Mouse (Mus musculus) testis, adult 2 months (tissue): ENCODE measurements around the gene Hacl1. TPM values are rescaled to one million over a fixed set of nuclear protein-coding genes. Genes with fewer than 3 reads are reported as not detected.

ENCODE experiments used
- H3K27ac ChIP-seq: fragments of 200-500 bp; 2 replicates; pipeline ENCODE4 v1.5.1; 2012; ENCODE audit warnings: low read depth, low read length; ENCODE audit not compliant: control insufficient read depth, insufficient read depth
- H3K27me3 ChIP-seq: fragments of 200-500 bp; 2 replicates; pipeline ENCODE4 v1.6.1; 2012; ENCODE audit warnings: mild to moderate bottlenecking, low read length, moderate library complexity; ENCODE audit not compliant: control insufficient read depth, insufficient read depth
- H3K36me3 ChIP-seq: fragments of 200-500 bp; 2 replicates; pipeline ENCODE4 v1.6.1; 2012; ENCODE audit warnings: mild to moderate bottlenecking, low read length; ENCODE audit not compliant: control insufficient read depth, insufficient read depth
- H3K4me1 ChIP-seq: fragments of 200-500 bp; 2 replicates; pipeline ENCODE4 v1.6.1; 2012; ENCODE audit warnings: low read length; ENCODE audit not compliant: control insufficient read depth, insufficient read depth
- H3K4me3 ChIP-seq: fragments of 200-500 bp; 2 replicates; pipeline ENCODE4 v1.5.1; 2012; ENCODE audit warnings: low read depth, mild to moderate bottlenecking, low read length, moderate library complexity, mixed read lengths; ENCODE audit not compliant: control insufficient read depth
- CTCF ChIP-seq: fragments of 200-500 bp; IDR thresholded peaks from 2 replicates; pipeline ENCODE4 v1.5.1; 2012; ENCODE audit warnings: low read depth, mild to moderate bottlenecking, inconsistent platforms, low read length, moderate library complexity; ENCODE audit not compliant: control insufficient read depth, insufficient read depth, insufficient replicate concordance
- POLR2A ChIP-seq: fragments of 200-500 bp; IDR thresholded peaks from 2 replicates; pipeline ENCODE4 v1.6.1; 2012; ENCODE audit warnings: low read depth, mild to moderate bottlenecking, inconsistent platforms, low read length, moderate library complexity; ENCODE audit not compliant: control insufficient read depth
- polyA plus RNA-seq: library from polyadenylated mRNA; depleted of rRNA; stranded (reverse); fragments of >200 nt; gene quantifications from 2 replicates; pipeline ENCODE4 v1.2.3, GENCODE M21; 2012

The Hacl1 gene
- polyA plus RNA-seq, 1 experiment, result 15.1 TPM

DNA sequence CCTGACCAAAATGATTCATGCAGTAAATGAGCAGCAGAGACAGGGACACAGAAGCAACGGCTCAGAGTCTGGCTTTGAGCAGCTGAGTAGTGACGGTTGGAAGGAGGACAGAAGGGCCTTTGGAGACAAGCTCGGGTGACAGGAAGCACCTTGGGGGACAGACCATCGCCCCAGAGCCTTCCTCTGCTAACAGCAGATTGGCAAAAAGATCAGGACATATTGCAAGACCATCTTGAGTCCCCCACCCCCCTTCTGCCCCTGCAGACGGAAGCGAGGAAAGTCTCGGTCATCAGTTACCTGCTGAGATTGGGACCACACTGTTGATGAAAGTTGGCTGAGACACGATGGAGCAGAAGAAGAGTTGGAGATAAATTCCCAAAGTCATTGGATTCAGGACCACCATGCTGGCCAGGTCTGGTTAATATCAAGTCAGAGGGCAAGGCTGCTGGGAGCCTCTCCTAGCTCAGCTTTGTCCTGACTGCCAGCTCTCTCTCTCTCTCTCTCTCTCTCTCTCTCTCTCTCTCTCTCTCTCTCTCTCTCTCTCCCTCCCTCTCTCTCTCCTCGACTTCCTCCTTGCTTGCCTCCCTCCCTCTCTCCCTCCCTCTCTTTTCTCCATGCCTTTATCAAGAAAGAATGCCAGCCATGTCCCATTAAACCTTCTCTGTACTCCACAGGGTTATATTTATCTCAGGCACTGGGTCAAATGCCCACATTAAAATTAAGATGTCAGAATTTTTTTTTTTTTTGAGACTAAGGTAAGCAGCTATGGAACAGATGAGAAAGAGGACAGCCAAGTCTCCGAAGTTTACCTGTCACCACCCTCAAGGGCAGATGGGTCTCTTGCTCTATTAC is 64.0 kb downstream of the Hacl1 start:
- no peaks in the 10 kb centered on the region for H3K4me1 ChIP-seq
- no peaks in the 10 kb centered on the region for H3K27me3 ChIP-seq
- H3K36me3 ChIP-seq, result no peaks in the 10 kb centered on the region
- TF ChIP-seq POLR2A, result no peak
- TF ChIP-seq CTCF, result no peak
- no peak overlapping the region for H3K27ac ChIP-seq
- no peak overlapping the region for H3K4me3 ChIP-seq

DNA sequence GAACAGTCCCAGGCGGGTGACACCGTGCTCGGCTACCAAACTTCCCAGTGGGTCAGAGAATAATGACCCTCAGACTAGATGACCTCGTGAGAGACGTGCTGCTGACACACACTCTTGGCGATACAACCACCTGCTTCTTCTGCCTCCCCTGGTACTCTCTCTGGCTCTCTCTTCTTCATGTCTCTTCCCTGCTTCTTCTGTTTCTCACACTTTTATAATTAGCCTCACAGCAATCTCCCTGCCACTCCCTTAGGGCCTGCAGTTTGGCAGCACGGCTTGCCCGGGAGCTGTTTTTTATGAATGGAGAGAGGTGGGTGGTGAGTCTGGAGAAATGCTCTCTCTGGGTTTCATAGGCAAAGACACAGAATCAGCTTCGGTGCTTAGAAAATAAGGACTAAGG is 65.2 kb downstream of the Hacl1 start:
- no peaks in the 10 kb centered on the region for H3K27me3 ChIP-seq
- H3K4me3 ChIP-seq, result no peak overlapping the region
- no peak overlapping the region for H3K27ac ChIP-seq
- TF ChIP-seq POLR2A, result no peak
- TF ChIP-seq CTCF, result no peak
- H3K36me3 ChIP-seq, result no peaks in the 10 kb centered on the region
- H3K4me1 ChIP-seq, result no peaks in the 10 kb centered on the region

DNA sequence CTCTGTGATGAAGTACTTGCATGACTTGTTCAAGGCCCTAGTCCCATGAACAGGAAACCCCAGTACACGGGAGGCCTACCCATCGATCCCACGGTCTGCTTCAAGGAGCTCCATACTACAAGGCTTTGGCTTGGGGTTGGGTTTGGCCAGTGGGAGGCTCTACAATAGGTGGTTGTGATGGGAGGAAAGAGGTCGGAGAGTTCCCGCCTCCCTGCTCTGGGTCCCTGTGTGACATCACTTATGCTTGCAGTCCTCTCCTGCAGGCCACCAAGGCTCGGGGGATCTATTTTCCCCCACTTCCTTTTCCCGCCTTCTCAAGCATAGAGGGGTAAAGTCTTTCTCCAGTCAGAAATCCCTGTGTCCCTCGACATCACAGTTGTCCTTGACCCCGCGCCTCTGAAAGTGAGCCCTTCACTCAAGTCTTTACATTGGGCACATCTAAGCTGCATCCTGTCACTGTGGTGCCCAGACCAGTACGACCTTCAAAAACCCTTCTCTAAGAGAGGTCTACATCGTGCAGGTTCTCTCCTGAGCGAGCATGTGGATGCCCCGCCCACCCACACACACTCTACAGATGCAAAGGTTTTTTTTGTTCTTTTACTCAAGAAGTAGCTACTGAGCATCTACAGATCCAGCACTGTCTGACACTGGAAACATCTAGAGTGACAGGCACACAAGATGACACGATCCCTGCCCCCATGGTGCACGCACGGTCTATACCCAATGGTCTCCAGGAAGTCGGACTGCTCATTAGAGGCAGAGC is 66.0 kb downstream of the Hacl1 start:
- H3K4me3 ChIP-seq, result no peak overlapping the region
- H3K27ac ChIP-seq, result no peak overlapping the region
- H3K4me1 ChIP-seq, result no peaks in the 10 kb centered on the region
- H3K36me3 ChIP-seq, result no peaks in the 10 kb centered on the region
- H3K27me3 ChIP-seq, result no peaks in the 10 kb centered on the region
- TF ChIP-seq CTCF, result no peak
- TF ChIP-seq POLR2A, result no peak

DNA sequence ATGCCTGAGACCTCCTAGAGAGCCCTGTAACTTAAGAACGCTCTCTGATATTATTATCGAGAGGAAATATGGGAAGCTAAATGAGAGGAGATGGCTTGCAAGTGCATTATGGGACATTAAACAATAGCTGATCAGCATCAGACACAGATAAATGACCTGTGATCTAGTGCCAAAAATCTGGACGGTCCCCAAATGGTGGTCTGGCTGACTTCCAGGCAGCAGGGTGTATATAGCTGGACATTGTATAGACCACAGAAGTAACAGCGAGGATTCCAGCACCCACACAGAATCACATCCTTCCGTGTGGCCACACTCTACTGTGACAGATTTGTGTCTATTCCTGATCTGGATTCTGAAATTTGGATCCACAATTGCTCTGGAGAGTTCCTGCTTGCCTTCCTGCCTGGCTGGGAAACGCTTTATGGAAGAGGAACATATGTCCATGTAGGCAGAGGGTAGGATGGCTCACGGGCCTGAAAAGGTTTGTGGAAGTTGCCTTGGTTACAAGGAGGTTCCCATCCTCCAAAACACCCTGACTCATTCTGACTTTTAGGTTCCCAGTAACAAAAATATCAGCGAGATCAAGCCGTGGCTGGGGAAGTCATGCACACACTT is 68.4 kb downstream of the Hacl1 start:
- Histone ChIP-seq H3K27me3 (no peaks in the 10 kb centered on the region), H3K36me3 (no peaks in the 10 kb centered on the region), H3K4me3 (no peak overlapping the region), H3K4me1 (no peaks in the 10 kb centered on the region), H3K27ac (no peak overlapping the region)
- TF ChIP-seq CTCF (no peak), POLR2A (no peak)

DNA sequence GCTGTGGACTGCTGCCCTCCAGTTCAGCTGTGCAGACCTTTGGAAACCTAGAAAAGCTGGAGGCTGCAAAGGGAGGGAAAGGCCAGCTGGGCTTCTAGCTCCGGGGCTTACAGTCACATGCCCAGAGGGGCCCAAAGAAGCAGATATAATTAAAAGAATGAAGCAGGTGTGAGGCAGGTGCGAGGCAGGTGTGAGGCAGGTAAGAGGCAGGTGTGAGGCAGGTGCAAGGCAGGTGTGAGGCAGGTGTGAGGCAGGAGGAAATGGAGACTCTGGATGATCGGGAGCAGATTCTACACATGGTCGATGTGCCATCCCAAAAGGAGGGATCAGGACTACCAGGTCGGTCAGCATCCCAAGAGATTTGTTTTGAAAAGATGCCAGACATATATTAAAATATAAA is 69.7 kb downstream of the Hacl1 start:
- Histone ChIP-seq H3K27ac (no peak overlapping the region), H3K27me3 (no peaks in the 10 kb centered on the region), H3K36me3 (no peaks in the 10 kb centered on the region), H3K4me3 (no peak overlapping the region), H3K4me1 (no peaks in the 10 kb centered on the region)
- TF ChIP-seq POLR2A, result no peak
- TF ChIP-seq CTCF, result no peak

DNA sequence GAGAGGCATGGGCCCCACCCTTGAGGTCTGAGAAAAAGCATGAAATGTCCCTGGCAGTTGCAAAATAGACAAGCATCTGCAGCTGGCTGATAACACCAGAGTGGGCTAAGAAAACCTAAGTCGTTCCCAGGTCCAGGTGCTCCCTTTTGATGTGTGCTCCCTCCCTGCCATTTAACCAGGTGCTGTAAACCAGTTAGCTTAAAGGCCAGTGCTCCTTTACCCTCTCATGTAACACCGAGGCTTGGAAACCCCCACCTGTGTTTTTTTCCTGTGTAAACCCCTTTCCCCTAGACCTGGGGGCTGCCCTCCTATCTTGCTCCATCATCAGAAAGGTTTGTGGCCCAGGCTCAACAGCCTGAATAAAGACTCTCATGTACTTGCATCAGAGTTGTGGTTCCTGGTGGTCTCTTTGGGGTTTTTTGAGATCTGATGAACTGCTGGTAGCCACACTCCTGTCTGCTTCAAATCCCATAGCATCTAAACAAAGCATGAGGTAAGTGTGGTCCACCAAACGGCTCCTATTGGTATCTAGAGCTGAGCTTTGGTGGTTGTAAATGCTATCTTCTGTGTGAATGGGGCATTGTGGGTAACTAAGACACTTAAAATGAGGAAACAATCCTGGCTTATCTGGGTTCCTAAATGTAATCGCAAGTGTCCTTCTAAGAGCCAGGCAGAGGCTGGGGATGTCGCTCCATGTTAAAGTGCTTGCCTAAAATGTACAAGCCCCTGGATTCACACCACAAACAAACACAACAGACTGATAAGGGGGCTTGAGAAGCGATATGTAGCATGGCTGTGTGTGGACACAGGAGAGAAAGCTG is 70.7 kb downstream of the Hacl1 start:
- TF ChIP-seq CTCF (no peak), POLR2A (no peak)
- Histone ChIP-seq H3K27me3 (no peaks in the 10 kb centered on the region), H3K4me1 (no peaks in the 10 kb centered on the region), H3K27ac (no peak overlapping the region), H3K4me3 (no peak overlapping the region), H3K36me3 (no peaks in the 10 kb centered on the region)
